Mouse (Mus musculus) CH12F3 (cell line): ENCODE data around the gene Duxbl1.
"Not testable (repeated sequence)": the region's sequence is repeated elsewhere in the genome, so short reads cannot be mapped to it uniquely, and the experiment has no call there.

Experiments
- in situ Hi-C: fragments of 300-500 bp; cut with MboI; formaldehyde crosslinking; loops from 2 replicates; pipeline ENCODE4 v1.14.3; 2020; ENCODE audit warnings: low sequenced_read_pairs

The Duxbl1 gene

GRCm38 (mm10) chr14:25978371-25979241 lies at the start of gene Duxbl1:
Duxbl1 (plus strand) TSS chr14:25978577.
- in situ Hi-C loops = not testable (repeated sequence)

GRCm38 (mm10) chr14:25936867-25937630 lies 41.3 kb upstream of the Duxbl1 start:
- in situ Hi-C loops = not testable (repeated sequence)

GRCm38 (mm10) chr14:25938004-25938403 lies 40.4 kb upstream of the Duxbl1 start, which contains the start of gene Cphx1:
Cphx1 (plus strand) TSS chr14:25938304.
- in situ Hi-C loops = not testable (repeated sequence)

- in situ Hi-C loops = not testable (repeated sequence)
Observed at GRCm38 (mm10) chr14:25957861-25958260, 20.5 kb upstream of the Duxbl1 start.

- in situ Hi-C loops = not testable (repeated sequence)
Observed at GRCm38 (mm10) chr14:25979242-25979941, 1.0 kb downstream of the Duxbl1 start.

GRCm38 (mm10) chr14:25981880-25982279 lies 3.5 kb downstream of the Duxbl1 start:
- in situ Hi-C loops = not testable (repeated sequence)

GRCm38 (mm10) chr14:26007462-26007861 lies 29.1 kb downstream of the Duxbl1 start:
- in situ Hi-C loops = not testable (repeated sequence)

- in situ Hi-C loops = not testable (repeated sequence)
Observed at GRCm38 (mm10) chr14:26016414-26016813, 38.0 kb downstream of the Duxbl1 start.

GRCm38 (mm10) chr14:26021555-26021954 lies 43.2 kb downstream of the Duxbl1 start:
- in situ Hi-C loops = not testable (repeated sequence)

GRCm38 (mm10) chr14:26022831-26023230 lies 44.5 kb downstream of the Duxbl1 start:
- in situ Hi-C loops = not testable (repeated sequence)

GRCm38 (mm10) chr14:26025653-26026052 lies 47.3 kb downstream of the Duxbl1 start:
- in situ Hi-C loops = not testable (repeated sequence)

GRCm38 (mm10) chr14:26034364-26034763 lies 56.0 kb downstream of the Duxbl1 start:
- in situ Hi-C loops = not testable (repeated sequence)

GRCm38 (mm10) chr14:26035439-26035838 lies 57.1 kb downstream of the Duxbl1 start:
- in situ Hi-C loops = not testable (repeated sequence)
